Mouse (Mus musculus) olfactory bulb, adult 2 months (tissue): ENCODE results near the gene Mgat5b. TPM values are rescaled to one million over a fixed set of nuclear protein-coding genes. Genes with fewer than 3 reads are reported as not detected.

ENCODE experiments used
- H3K27ac ChIP-seq: fragments of 200-500 bp; 2 replicates; pipeline ENCODE4 v1.5.1; 2012; ENCODE audit warnings: low read depth, low read length; ENCODE audit not compliant: insufficient read depth
- H3K4me1 ChIP-seq: fragments of 200-500 bp; 2 replicates; pipeline ENCODE4 v1.6.1; 2012; ENCODE audit warnings: low read length; ENCODE audit not compliant: control insufficient read depth, insufficient read depth
- H3K4me3 ChIP-seq: fragments of 200-500 bp; 2 replicates; pipeline ENCODE4 v1.5.1; 2012; ENCODE audit warnings: mild to moderate bottlenecking, low read depth, low read length, moderate library complexity; ENCODE audit not compliant: insufficient read depth
- CTCF ChIP-seq: fragments of 200-500 bp; IDR thresholded peaks from 2 replicates; pipeline ENCODE4 v1.5.1; 2012; ENCODE audit warnings: low read depth, mild to moderate bottlenecking, low read length, moderate library complexity; ENCODE audit not compliant: insufficient read depth
- POLR2A ChIP-seq: fragments of 200-500 bp; IDR thresholded peaks from 2 replicates; pipeline ENCODE4 v1.6.1; 2012; ENCODE audit warnings: mild to moderate bottlenecking, low read depth, low read length, moderate library complexity; ENCODE audit not compliant: insufficient read depth
- WGBS: fragments of 180-500 bp; shearing (Covaris S2); methylation state at CpG from one replicate; pipeline ENCODE4 v1.1.7; 2018; 5-methylcytosine and 5-hydroxymethylcytosine counted together
- polyA plus RNA-seq: library from polyadenylated mRNA; stranded (reverse); fragments of >200 nt; gene quantifications from 2 replicates; pipeline ENCODE4 v1.2.4, GENCODE M21; 2012; ENCODE audit warnings: low replicate concordance; ENCODE audit not compliant: missing spikeins, insufficient read depth, insufficient read length

Mgat5b gene
- polyA plus RNA-seq, 1 experiment, result not detected

DNA sequence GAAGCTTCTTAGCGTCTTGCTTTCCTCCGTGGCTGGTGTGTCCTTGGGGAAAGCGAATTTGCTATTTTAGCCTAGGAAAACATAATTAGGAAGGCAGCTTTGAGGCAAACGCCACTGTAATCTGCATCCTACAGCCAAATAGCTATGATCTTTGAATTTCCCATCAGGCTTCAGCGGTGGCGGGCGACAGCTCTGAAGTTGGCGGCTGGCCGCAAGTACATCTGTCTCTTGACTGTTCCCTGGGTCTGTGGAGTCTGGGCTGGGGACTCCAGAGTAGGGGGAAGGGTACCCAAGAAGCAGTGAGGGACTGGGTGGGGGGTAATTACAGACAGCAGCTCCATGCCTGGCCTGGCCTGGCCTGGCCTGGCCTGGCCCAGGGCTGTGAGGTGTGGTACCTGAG lies 17.3 kb downstream of the Mgat5b start:
- H3K27ac ChIP-seq, result peak overlapping the region; percentile 52
- 24% methylated on average over 9 of the region's 9 CpGs for WGBS

DNA sequence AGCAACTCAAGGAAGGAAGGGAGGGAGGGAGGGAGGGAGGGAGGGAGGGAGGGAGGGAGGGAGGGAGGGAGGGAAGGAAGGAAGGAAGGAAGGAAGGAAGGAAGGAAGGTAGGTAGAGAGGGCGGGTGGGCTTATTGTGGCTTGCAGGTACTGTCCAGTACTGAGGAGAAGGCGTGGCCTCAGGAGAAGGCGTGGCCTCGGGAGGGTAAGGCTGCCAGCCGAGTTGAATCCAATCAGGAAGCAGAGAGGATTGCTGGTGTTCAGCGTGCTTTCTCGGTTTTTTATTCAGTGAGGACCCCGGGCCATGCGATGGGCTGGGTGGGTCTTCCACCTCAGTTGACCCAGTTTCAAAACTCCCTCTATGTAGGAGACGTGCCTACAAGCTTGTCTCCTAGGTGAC lies 18.5 kb downstream of the Mgat5b start:
- H3K27ac ChIP-seq, result no peak overlapping the region
- no peak overlapping the region for H3K4me3 ChIP-seq
- WGBS, result 53% methylated on average over 10 of the region's 10 CpGs
- peaks cover 50% of the 10 kb centered on the region for H3K4me1 ChIP-seq
- TF ChIP-seq CTCF (no peak), POLR2A (no peak)

More for the DNA sequence above, 17.3 kb downstream of the Mgat5b start:
- no peak overlapping the region for H3K4me3 ChIP-seq
- peaks cover 50% of the 10 kb centered on the region for H3K4me1 ChIP-seq
- no peak for TF ChIP-seq POLR2A
- no peak for TF ChIP-seq CTCF

DNA sequence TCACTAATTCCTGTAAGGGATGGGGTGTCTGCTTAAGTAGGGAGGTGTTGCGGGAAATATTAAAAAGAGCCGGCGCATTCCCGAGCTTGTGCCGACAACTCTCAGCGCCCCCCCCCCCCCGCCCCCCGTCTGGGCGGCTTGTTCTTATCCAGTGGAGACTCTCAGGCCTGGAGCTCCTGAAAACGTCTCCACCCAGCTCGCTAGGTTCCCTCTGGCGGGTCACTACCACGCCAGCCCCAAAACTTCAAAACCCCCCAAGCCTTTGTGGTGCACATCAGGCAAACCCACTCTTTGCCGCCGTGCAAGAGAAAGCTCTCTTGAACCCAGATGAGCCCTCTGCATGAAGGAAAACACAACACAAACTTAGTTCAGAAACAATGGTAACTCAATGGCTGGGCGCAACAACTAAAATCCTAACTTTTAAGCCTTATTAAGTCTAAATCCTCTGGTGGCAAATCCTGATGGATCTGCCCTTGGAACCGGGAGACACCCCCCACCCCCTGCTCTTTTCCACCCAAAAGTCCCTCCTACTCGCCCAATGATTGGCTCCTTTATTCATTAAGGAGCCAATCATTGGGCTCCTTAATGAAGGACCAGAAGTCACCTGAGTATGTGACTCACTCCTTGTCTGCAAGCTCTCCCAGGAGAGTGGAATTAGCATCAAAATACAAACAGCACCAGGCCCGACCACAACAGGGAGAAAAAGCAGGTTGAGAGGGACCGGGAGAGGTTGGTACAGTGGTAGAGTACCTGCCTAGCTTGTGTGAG lies 21.6 kb downstream of the Mgat5b start:
- Histone ChIP-seq H3K4me1 (peaks cover 44% of the 10 kb centered on the region), H3K27ac (no peak overlapping the region), H3K4me3 (no peak overlapping the region)
- WGBS, result 37% methylated on average over 20 of the region's 20 CpGs
- TF ChIP-seq CTCF, result no peak
- no peak for TF ChIP-seq POLR2A

DNA sequence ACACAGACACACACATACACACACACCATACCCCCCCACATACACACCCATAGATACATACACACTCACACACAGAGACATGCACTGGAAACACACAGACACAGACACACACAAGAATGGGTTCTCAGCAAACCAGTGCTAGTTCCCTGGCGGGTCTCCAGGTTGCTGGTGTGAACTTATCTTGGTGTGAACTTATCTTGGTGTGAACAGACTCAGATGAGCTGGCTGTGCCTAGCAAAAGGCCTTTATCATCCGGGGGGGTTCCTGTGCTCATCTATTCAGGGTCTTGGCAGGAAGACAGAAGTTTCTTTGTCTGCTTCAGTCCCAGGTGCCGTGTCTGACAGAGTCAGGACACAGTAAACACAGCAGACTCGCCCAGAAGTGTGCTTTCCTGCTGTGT lies 25.7 kb downstream of the Mgat5b start:
- Histone ChIP-seq H3K27ac (no peak overlapping the region), H3K4me1 (peaks cover 12% of the 10 kb centered on the region), H3K4me3 (no peak overlapping the region)
- WGBS, result 64% methylated on average over 4 of the region's 4 CpGs
- TF ChIP-seq POLR2A (no peak), CTCF (no peak)

DNA sequence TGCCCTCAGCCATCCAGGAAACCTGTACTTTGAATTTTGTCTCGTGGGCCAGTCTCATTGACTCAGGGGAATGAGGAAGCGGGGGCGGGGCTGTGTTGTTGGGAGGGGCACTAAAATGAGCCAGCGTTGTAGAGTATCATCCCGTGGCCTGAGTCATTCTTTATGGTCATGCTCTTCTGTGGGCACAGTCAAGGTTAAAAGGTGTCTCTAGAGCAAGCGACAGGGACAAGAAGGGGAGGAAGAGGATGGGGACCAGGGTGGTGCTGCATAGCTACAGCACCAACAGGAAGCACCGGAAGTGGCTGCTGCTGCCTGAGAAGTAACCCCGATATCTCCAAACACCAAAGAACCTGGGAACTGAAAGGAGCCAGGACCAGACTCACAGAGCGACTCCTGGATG lies 31.2 kb downstream of the Mgat5b start:
- H3K27ac ChIP-seq, result no peak overlapping the region
- no peak overlapping the region for H3K4me3 ChIP-seq
- TF ChIP-seq POLR2A, result no peak
- TF ChIP-seq CTCF, result no peak
- H3K4me1 ChIP-seq, result peaks cover 14% of the 10 kb centered on the region
- 67% methylated on average over 9 of the region's 9 CpGs for WGBS

DNA sequence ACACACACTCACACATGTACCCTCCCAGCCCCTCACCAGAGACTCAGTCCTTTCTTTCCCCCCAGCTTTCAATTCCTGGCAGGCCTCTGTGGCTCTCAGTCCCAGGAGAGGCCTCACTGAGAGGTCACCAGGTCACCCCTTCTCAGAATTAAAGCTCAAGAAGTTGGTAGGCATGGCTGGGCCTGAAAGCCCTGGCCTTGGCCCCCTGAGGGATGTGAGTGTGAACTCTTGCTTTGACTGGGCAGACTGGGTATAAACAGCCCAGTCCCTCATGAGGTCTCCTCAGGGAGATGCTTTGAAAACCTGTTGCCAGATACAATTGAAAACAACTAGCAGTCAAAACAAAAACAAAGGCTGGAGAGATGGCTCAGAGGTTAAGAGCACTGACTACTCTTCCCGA lies 32.8 kb downstream of the Mgat5b start:
- TF ChIP-seq POLR2A, result no peak
- H3K27ac ChIP-seq, result no peak overlapping the region
- H3K4me1 ChIP-seq, result peaks cover 14% of the 10 kb centered on the region
- 48% methylated on average over 1 of the region's 1 CpGs for WGBS
- no peak overlapping the region for H3K4me3 ChIP-seq

DNA sequence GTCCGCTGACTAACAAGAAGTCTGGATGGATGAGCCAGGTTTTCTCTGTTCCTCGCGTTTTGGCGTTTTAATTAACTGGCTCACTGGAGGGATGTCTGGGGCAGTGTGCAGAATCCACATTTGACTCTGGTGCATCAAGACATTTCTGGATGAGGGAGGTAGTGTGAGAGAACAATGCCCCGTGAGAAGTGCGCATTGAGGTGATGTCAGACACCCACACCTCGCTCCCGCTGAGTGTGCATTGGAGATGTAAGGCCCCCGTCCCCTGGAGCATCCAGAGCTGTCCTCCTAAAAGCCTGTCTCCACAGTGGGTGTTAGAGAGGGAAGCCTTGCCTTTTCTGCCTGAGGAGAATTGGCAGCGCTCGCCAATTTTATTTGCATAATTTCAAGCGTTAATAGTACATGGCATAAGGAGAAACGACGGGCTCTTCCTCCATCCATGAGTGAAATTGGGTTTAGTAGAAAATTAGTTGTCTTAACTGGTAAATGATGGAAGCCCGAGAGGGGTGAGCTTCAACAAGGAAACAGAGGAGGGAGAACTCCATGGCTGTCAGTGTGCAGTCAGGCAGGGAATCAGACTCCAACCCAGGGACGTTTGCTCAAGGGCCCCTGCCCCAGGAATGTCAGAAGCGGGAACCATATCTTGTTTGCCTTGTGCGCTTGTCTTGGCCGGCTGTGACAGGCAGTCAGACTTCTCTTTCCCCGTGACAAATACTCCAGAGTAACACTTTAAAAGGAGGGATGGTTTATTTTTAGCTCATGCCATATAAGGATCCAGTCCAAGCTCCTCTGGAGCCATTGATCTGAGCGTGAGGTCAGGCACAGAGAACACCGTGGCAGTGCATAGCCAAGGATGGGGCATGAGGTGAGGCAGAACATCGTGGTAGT lies 35.8 kb downstream of the Mgat5b start:
- H3K4me3 ChIP-seq, result no peak overlapping the region
- WGBS, result 48% methylated on average over 23 of the region's 23 CpGs
- TF ChIP-seq POLR2A, result no peak
- no peak for TF ChIP-seq CTCF

DNA sequence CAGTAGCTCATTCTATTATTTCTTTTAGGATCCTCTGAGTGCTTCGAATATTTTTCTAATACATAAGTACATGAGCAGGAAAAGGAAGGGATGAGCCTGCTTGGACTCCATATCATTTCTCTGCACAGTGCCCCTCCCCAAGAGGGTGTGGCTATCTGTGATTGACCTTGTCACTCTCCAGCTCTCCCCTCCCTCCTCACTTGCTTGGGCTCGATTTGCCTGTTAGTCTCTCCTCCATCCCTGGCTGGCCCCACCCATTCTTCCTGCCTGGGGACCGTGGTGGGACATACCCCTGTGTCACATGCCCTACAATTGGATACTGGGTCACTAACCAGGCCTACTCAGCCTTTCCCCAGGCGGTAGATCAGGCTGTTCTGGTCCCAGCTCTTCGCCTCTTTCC lies 39.9 kb downstream of the Mgat5b start:
- Histone ChIP-seq H3K27ac (no peak overlapping the region), H3K4me3 (no peak overlapping the region), H3K4me1 (peaks cover 12% of the 10 kb centered on the region)
- TF ChIP-seq CTCF (no peak), POLR2A (no peak)
- WGBS, result 70% methylated on average over 5 of the region's 5 CpGs

More for the DNA sequence above, 35.8 kb downstream of the Mgat5b start:
- Histone ChIP-seq H3K27ac (no peak overlapping the region), H3K4me1 (peaks cover 9% of the 10 kb centered on the region)

DNA sequence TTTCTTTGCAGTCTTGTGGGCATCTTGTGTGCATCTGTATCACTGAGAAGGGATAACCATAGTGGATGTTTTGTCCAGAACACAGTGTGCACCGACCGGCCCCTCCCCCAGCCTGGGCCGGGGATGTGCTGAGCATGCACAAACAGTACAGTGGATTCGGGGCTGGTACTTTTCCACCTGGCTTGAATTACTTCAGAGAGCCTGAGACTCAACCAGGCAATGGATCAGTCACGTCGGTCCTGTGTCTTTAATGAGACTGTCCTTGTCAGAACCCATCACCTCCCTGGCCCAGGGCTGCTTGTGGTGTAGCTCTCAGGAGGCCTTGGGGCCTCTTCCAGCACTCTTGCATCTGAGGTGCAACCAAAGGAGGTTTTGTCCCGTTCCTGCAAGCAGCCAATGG lies 46.4 kb downstream of the Mgat5b start:
- Histone ChIP-seq H3K4me3 (no peak overlapping the region), H3K4me1 (peaks cover 7% of the 10 kb centered on the region), H3K27ac (no peak overlapping the region)
- no peak for TF ChIP-seq POLR2A
- no peak for TF ChIP-seq CTCF
- WGBS, result 75% methylated on average over 7 of the region's 7 CpGs
